Mouse (Mus musculus): ENCODE measurements around the gene 9930111J21Rik2.

Gene 9930111J21Rik2

GRCm38 (mm10) chr11:48989981-48990380 is 61.1 kb downstream of the 9930111J21Rik2 start:
- in situ Hi-C loops (cut with MboI; ENCODE audit: unreplicated experiment in 2 of 2), result loop anchor here (10.0 to 25.0 kb wide), 2 partner anchors 95 to 97 kb away; partner anchors contain the start of gene Ifi47 (in 1 of the 2)

DNA sequence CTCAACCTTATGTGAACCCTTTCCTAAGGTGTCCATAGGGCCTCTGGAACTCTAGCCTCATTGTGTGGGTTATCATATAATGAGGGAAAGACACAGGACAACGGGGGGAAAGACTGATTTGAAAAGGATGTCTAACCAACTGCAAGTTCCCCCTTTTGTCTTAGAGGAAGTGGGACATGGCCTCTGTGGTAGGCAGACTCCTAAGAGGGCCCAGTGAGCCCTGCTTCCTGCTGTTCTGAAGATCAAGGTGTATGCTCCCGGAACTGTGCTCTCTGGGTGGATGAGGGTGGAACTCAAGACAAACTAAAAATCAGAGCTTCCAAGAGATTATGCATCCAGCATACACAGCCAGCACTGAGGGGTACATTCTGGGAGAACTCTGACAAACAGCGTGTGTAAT is 62.8 kb downstream of the 9930111J21Rik2 start:
- in situ Hi-C loops (cut with MboI; ENCODE audit: unreplicated experiment in 2 of 2), result loop anchor here in 1 of 2 experiments (25.0 kb wide), 1 partner anchor 99 kb away; the partner anchor contains the start of gene Ifi47

DNA sequence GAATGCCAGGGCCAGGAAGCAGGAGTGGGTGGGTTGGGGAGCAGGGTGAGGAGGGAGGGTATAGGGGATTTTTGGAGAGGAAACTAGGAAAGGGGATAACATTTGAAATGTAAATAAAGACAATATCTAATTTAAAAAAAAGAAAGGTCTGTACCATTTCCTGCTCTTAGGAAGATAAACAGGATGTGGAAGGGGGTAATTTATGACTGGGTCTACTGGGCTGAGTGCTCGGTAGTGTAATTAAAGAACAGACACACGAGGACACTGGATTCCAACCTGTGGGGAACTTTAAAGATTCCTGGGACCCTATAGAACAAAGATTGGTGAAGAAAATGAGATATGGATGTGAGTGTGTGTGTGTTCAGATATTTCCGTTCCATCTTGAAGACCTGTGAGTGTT is 68.2 kb downstream of the 9930111J21Rik2 start:
- in situ Hi-C loops (cut with MboI; ENCODE audit: unreplicated experiment in 2 of 2), result loop anchor here in 1 of 2 experiments (25.0 kb wide), 1 partner anchor 104 kb away; the partner anchor contains the start of gene Ifi47

DNA sequence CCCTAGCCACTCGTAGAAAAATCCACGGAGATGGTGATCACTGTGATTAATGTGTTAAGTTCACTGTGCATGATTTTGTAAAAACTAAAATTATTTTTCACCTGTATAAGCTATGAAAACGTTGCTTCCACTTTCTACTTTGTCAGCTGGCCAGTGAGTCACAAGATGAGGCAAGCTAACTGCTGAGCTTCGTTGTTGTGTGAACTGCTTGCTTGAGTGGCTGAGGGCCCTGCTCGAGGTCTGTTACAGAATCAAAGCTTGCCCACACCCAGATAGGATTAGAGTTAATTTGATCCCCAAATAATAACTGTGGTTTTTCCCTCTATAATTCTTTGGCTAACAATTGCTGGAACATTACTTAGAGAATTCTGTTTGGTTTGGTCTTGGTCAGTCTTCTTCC is 71.0 kb downstream of the 9930111J21Rik2 start:
- in situ Hi-C loops (cut with MboI; ENCODE audit: unreplicated experiment in 2 of 2), result loop anchor here in 1 of 2 experiments (25.0 kb wide), 1 partner anchor 107 kb away; the partner anchor contains the start of gene Ifi47

GRCm38 (mm10) chr11:48979251-48979650 is 71.8 kb downstream of the 9930111J21Rik2 start, which contains the start of gene 9930111J21Rik1:
Gene 9930111J21Rik1, minus strand, starts transcription at chr11:48979398.
- in situ Hi-C loops (cut with MboI; ENCODE audit: unreplicated experiment in 2 of 2), result loop anchor here in 1 of 2 experiments (25.0 kb wide), 1 partner anchor 108 kb away; the partner anchor contains the start of gene Ifi47

- in situ Hi-C loops (cut with MboI; ENCODE audit: unreplicated experiment in 2 of 2), result loop anchor here in 1 of 2 experiments (25.0 kb wide), 1 partner anchor 109 kb away; the partner anchor contains the start of gene Ifi47
Observed at GRCm38 (mm10) chr11:48978240-48978939, 72.7 kb downstream of the 9930111J21Rik2 start, which contains the start of gene Olfr56. Gene Olfr56, plus strand, starts transcription at chr11:48978889.

GRCm38 (mm10) chr11:48974686-48975085 is 76.4 kb downstream of the 9930111J21Rik2 start:
- in situ Hi-C loops (cut with MboI; ENCODE audit: unreplicated experiment in 2 of 2), result loop anchor here in 1 of 2 experiments (25.0 kb wide), 1 partner anchor 113 kb away; the partner anchor contains the start of gene Ifi47

Data from v-Abl transformed pro-B cells (cell line).